Comparison of ENCODE assay signal across 7 mouse cellular contexts in genomic region chr9:80332153-80332552, GRCm38 (mm10).
DNase-seq lines count a peak whose midpoint lies in the region; ATAC-seq and TF ChIP-seq lines count a peak whose summit lies in the region.

No protein-coding gene starts in this region.

- peak; percentile 70 for DNase-seq in ES-CJ7 (ENCODE audit: low read depth, low spot score)
- peak; percentile 24 for DNase-seq in adipocyte (ENCODE audit: low spot score)
- peak; percentile 57 for DNase-seq in hindbrain, embryonic 10.5 days (ENCODE audit: low spot score)
- DNase-seq in layer of hippocampus, adult 2 months (ENCODE audit: low spot score in 2 of 2) = peak; percentile 43 to 44
- DNase-seq in retina, postnatal 7 days (ENCODE audit: low read depth, low spot score) = peak; percentile 37

- no peaks in the 10 kb centered on the region for H3K4me1 ChIP-seq in embryonic fibroblast, embryonic 13.5 days (ENCODE audit: control insufficient read depth, insufficient read depth, low read length)
- peaks cover 8% of the 10 kb centered on the region; the same call in 1 of the 2 replicates for H3K4me1 ChIP-seq in hindbrain, embryonic 10.5 days (replicated peaks)
- H3K4me1 ChIP-seq in lung, embryonic 15.5 days = peaks cover 10% of the 10 kb centered on the region; the same call in 1 of the 2 replicates

- H3K4me3 ChIP-seq in embryonic fibroblast, embryonic 13.5 days (ENCODE audit: insufficient read depth, low read length) = peak overlapping the region; percentile 29; the same call in 1 of the 2 replicates
- peak overlapping the region; percentile 38 for H3K4me3 ChIP-seq in hindbrain, embryonic 10.5 days
- peak overlapping the region; percentile 55 for H3K4me3 ChIP-seq in layer of hippocampus, adult 2 months
- peak overlapping the region; percentile 28 for H3K4me3 ChIP-seq in lung, embryonic 15.5 days

- H3K27ac ChIP-seq in embryonic fibroblast, embryonic 13.5 days (ENCODE audit: insufficient read depth, low read length) = no peak overlapping the region
- H3K27ac ChIP-seq in hindbrain, embryonic 10.5 days = 0 out of 2 replicates have a peak overlapping the region, but pooled peaks have one; percentile 12
- H3K27ac ChIP-seq in layer of hippocampus, adult 2 months = no peak overlapping the region
- no peak overlapping the region for H3K27ac ChIP-seq in lung, embryonic 15.5 days

- no peak for TF ChIP-seq POLR2A in embryonic fibroblast, embryonic 13.5 days (IDR thresholded peaks at IDR 0.05; ENCODE audit: low read depth, low read length)

- peaks cover 8% of the 10 kb centered on the region; the same call in 1 of the 2 replicates for H3K27me3 ChIP-seq in hindbrain, embryonic 10.5 days (ENCODE audit: insufficient read depth, poor library complexity, severe bottlenecking)
- H3K27me3 ChIP-seq in lung, embryonic 15.5 days = no peaks in the 10 kb centered on the region

- ATAC-seq in lung, embryonic 15.5 days (ENCODE audit: borderline replicate concordance, extremely low read depth, low FRiP score, low TSS enrichment) = peak; percentile 76; the same call in 1 of the 2 replicates

- H3K36me3 ChIP-seq in hindbrain, embryonic 10.5 days = no peaks in the 10 kb centered on the region
- H3K36me3 ChIP-seq in lung, embryonic 15.5 days = no peaks in the 10 kb centered on the region

- 22% methylated on average over 14 of the region's 14 CpGs for WGBS in hindbrain, embryonic 10.5 days
- 21% methylated on average over 14 of the region's 14 CpGs for WGBS in lung, embryonic 15.5 days

- H3K9me3 ChIP-seq in hindbrain, embryonic 10.5 days = no peaks in the 10 kb centered on the region
- no peaks in the 10 kb centered on the region for H3K9me3 ChIP-seq in lung, embryonic 15.5 days

- H3K9ac ChIP-seq in lung, embryonic 15.5 days = no peak overlapping the region

- no peak for TF ChIP-seq CTCF in embryonic fibroblast, embryonic 13.5 days (IDR thresholded peaks at IDR 0.05; ENCODE audit: borderline replicate concordance, insufficient read depth, low read length)
- TF ChIP-seq CTCF in layer of hippocampus, adult 2 months (conservative IDR thresholded peaks at IDR 0.05) = peak; percentile 78

- peak overlapping the region; percentile 57 for H3K4me2 ChIP-seq in lung, embryonic 15.5 days
